Mouse (Mus musculus) layer of hippocampus, adult 9-11 months (tissue): ENCODE data around the gene Gps1.
A peak's percentile ranks its signal among the peaks of the same experiment; 100 is the strongest.
"Not testable (repeated sequence)": the region's sequence is repeated elsewhere in the genome, so short reads cannot be mapped to it uniquely, and the experiment has no call there.

Experiments used
- DNase-seq: peaks from one replicate; pipeline ENCODE4 v3.0.0; 2022

The Gps1 gene

DNA sequence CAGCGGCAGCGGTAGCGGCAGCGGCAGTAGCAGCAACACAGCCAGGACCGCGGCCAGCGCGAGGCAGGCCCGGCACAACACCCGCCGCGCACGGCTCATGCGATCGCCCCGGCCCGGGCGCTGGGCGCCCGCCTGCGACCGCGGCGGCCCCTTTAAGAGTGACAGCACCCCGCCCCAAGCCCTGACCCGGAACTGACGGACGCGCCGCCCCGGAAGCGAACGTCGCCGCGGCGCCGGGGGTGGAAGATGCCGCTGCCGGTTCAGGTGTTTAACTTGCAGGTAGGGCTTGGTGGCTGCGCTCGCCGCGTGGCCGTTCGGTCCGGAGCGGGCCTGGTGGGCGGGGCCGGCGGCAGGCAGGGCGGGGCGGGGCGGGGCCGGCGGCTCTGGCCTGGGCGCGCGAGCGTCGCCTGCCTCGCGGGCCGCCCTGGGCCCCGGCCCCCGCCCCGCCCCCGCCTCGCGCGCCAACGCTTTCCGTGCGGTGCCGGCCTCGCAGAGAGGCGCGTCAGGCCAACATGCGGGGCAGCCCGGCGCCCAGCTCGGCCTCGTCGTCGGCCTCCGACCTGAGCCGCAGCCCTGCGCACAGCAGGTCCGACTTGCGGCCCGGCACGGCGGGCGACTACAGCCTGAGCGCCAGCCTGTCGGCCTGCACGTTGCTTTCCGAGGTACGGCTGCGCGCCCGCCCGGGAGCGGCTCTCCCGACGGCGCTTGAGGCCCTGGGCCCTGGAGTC, at the start of gene Gps1, which contains the start of gene Rfng:
Gps1 (plus strand) TSS at position 209 of the 728 bp plus-strand sequence.
Rfng (minus strand) TSS at position 144 of the 728 bp plus-strand sequence.
- DNase-seq = peak; percentile 72

DNA sequence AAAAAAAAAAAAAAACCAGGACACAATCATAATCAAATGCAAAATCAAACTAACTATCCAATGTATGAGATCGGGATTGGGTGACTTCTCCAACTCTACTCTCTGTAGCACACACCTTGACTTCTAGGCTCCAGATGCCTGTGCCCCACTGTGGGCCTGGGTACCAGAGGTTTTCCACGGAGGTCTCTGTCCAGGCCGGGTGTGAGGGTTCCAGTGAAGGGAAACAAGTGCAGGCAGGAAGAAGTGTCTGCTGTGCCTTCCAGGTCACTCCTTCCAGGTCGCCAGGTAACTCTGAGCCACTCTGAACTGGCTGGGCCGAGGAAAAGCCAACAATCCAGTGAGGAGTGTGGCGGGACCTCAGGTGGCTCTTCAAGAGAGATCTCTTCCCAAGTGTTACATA, 47.6 kb upstream of the Gps1 start:
- no peak for DNase-seq

DNA sequence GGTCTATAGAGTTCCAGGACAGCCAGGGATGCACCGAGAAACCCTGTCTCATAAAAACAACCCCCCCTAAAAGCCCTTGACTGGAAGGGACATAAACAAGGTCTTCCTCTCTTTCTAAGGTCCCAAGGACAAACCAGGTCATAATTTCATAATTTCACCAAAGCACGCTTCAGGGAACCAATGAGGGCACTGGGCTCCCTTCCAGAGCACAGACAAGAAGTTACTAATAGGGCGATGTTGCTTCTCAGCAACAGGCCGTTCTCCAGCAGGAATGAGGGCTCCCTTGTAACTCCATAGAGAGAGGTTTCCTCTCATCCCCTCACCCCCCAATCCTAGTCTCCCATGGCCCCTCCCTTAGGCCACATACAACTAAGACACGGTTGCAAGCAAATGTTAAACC, 43.1 kb upstream of the Gps1 start:
- no peak for DNase-seq

DNA sequence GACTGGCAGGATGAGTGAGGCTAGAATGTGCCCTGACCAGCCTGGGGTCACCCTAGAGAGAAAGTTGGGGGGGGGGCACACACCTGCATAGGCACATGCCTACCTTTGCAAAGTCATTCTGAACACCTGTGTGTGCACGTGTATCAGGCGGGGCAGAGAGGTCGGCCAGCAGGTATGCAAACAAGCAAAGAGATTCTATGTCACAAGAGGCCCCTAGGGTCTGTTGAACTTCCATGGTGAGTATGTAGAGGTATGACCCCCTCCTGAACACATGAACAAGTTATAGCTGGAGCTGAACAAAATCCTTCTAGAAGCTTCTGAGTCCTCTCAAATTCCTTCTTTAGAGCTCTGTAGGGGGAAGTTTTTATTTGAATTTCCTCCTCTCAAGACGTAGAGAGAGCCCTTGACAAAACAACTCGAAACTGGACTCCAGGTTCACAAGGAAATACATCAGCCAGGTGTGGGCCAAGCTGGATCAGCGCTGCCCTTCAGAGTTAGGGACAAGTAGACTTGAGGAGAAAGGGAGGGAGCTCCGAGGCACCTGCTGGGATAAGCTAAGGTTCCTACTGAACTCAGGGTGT, 39.9 kb upstream of the Gps1 start:
- DNase-seq = no peak

DNA sequence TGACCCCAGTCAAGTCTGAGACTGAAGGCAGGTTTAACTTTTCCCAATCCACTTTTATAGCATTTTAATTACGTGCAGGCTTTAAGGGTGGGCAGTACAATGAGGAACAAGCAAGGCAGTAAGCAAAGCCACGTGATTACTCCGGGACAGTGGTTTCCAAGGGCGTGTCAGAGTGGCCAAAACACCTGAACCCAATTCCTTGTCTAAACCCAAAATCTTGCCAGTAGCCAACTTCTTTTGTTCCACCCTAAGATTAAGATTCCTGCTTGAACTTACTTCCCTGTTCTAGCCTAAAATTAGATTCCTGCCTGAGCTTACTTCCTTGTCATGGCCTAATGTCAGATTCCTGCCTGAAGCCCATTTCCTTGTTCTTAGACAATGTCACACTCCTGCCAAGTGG, 36.1 kb upstream of the Gps1 start:
- DNase-seq = no peak

DNA sequence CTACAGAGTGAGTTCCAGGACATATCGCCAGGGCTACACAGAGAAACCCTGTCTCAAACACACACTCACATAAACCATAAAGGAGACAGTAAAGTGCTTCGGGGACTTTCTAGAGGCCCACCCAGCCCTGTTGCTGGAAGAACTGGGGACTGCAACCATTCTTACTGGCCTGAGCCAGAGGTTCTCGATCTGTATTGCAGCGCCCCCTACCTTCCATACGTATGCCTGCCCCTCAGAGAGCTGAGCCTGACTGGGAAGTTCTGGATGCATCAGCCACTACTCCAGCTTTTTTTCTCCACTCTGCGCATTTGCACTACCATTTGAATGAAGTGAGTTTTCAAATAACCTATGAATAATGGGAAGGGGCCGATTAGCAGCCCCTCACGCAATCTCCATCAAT, 34.6 kb upstream of the Gps1 start:
- no peak for DNase-seq

DNA sequence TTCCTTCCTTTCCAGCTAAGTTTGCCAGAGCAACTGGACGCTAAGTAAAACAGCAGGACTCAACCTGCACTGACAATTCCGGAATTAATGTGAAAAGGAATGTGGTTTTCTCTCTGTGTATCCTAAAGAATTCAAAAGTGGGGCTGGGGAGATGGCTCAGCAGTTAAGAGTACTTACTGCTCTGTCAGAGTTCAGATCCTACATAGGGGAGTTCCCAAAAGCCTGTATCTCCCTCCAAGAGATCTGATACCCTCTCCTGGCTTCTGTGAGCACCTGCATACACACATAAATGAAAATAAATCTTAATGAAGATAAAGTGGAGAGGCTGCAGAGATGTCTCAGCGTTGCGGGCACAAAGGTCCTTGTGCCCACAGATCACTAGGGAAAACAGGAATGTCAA, 32.5 kb upstream of the Gps1 start:
- no peak for DNase-seq

DNA sequence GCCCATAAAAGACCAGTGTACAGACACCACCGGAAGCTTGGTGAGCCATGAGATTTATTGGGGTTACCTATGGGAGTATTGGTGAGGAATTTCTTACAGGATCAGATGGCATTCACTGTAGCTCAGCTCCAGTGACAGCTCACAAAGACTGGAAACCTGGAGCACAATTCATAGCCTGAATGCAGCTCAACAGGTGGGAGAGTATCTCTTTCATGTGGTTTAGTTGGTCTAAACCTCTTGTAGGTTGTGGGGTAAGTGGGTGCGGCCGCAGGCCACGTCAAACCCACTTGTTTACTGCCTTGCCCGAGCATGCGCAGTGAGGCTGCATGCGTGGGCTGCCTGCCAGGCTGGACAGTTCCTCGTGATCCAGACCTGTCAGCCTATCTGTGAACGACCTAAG, 23.8 kb upstream of the Gps1 start:
- DNase-seq = no peak

DNA sequence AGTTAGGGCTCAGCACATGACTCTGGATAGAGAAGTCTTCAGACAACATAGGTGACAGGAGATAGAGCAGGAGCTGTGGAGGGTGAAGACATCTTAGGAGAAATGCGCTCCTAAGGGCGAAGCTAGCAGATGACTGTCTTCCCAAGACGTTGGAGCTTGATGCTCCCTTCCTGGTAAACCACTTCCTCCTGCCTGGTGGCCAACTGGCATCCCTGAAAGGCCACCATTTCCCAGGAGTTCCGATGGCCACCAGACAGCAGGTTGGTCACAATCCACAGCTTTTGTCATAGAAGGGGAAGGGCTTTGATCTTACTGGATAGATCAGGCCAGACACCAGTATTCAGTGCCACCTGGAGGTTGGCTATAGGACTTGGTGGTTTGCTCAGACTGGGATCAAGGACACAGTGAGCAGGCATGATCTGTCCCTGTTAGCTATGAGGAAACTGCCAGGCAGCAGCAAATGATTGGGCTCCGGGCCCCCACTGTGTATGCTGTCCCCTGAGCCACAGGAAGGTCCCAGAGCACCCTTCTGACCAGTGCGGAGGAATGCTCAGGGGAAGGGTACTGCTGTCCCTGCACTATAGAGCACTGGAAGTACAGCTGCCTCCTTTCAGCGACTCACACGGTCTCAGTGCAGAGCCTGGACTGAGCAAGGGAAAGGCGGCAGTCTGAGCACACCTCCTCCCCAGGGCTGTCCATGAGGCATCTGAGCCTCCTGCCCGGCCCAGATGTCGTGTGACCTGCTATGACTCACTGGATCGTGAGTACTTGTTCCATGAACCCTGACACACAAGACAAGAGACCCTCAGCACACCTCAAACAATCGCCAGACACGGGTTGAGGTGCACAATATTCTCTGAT, 22.0 kb upstream of the Gps1 start:
- no peak for DNase-seq

DNA sequence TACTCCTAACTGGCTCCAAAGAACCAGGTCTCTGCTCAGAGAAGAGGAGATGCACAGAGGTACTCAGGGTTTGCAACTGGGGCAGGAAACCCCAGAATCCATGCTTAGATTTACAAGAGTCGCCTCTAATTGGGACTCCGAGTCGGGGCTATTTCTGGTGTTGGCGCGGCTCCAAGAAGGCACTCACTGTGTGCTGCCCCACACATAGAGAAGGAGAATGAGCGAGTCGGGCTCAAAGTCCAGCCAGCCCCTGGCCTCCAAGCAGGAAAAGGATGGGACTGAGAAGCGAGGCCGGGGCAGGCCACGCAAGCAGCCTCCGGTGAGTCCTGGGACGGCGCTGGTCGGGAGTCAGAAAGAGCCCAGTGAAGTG, 21.4 kb upstream of the Gps1 start, which contains the start of gene Hmga1b:
Hmga1b (plus strand) TSS at position 123 of the 370 bp plus-strand sequence.
- DNase-seq = not testable (repeated sequence)

DNA sequence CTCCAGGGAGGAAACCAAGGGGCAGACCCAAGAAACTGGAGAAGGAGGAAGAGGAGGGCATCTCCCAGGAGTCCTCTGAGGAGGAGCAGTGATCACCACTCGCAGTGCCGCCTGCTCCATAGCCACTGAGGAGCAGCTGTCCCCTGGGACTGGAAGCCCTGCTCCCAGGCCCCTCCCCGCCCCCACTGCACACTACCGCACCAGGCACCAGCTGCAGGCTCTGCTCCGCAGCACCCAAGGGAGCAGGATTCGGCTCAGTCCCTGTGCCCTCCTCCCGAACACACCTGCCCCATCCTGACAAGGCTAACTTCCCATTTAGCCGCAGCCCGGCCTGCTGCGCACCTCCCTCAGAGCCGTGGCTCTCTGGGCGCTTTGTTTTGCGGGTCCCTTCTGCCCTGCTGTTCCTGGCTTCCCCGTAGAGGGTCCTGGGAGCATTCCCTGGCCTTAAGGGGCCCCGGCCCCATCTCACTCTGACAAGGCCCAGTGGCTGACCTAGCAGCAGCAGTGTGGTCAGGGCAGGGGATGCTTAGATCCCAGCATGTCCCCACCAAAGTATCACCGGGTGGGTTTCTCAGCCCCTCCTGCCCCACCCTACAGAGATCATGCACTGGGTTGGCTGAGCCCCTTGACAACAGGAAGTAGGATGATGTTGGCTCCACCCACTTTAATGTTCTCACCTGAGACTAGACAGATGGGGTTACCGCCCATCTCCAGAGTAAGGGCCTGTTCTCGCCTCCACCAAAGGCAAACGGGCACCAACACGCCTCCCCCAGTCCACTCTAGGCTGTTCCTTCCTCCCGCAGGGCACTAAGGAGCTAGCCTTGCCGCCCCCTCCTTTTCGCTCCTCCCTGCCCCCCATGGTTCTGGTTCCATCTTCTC, 20.7 kb upstream of the Gps1 start:
- not testable (repeated sequence) for DNase-seq

DNA sequence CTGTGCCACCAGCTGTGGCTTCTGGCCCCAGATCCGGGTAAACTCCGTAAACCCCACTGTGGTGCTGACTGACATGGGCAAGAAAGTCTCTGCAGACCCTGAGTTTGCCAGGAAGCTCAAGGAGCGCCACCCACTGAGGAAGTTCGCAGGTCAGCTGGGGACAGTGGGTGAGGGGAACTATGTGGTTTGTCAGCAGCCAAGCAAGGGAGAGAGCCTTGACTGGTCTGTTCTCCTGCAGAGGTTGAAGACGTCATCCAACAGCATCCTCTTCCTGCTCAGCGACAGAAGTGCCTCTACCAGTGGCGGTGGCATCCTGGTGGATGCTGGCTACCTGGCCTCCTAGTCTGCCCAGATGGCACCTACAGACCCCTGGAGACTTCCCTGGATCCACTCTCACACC, 17.0 kb upstream of the Gps1 start:
- DNase-seq = not testable (repeated sequence)

DNA sequence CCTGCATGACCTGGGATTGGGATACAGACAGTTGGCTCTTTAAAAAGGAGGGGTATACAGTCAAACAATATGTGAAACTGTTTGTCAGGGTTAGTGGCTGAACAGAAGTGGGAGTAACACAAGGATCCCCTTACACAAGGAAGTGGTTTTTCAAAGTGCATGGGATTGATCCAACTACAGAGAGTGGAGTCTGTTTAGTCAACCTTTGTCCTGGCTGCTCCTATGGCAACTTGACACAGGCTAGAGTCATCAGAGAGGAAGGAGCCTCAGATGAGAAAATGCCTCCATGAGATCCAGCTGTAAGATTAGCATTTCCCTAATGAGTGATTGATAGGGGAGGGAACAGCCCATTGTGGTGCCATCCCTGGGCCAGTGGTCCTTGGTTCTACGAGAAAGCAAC, 15.9 kb upstream of the Gps1 start:
- no peak for DNase-seq

DNA sequence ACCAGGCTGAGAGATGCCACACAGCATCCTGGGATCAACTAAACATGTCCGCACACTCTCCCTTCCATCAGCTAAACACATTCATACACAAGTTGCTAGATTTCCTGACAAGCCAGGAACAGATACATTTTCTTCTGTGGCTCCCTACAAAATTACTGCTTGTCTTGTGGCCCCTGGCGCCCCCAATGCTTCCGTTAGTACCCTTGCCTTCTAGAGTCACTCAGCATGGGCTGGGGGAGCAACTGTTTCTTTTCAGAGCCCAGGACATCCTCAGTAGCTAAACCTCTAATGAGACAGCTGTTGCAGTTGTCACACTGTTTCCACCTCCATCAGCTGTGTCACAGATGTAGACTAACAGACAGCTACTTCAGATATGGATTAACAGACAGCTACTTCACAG, 11.3 kb upstream of the Gps1 start:
- no peak for DNase-seq

DNA sequence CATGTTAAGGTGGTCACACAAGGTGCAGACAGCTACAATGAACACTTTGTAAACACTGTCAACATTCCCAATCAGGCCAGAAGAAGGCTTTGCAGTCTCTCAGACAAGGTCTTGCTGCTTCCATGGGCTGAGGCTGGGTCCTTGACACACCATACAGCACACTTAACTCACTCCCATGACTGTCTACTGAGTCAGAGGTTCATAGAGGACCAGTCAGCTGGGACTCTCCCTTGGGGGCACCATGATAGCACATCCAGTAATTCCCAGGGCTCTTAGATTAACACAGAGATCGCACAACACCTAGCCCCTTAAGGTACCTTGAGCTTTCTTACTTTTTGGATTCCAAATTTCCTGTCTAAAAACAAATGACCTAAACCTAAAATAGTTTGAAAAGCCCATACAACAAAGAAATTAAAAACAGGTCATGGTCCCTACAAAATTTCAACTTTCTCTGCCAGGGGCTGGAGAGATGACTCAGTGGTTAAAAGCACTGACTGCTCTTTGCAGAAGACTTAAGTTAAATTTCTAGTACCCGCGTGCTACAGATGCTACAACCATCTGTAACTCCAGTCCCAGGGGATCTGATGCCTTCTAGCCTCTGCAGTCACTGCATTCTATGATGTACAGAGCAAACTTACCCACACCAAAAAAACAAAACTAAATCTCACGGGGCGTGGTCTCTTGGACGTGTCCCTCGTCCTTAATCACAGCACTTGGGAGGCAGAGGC, 10.4 kb upstream of the Gps1 start:
- DNase-seq = no peak

DNA sequence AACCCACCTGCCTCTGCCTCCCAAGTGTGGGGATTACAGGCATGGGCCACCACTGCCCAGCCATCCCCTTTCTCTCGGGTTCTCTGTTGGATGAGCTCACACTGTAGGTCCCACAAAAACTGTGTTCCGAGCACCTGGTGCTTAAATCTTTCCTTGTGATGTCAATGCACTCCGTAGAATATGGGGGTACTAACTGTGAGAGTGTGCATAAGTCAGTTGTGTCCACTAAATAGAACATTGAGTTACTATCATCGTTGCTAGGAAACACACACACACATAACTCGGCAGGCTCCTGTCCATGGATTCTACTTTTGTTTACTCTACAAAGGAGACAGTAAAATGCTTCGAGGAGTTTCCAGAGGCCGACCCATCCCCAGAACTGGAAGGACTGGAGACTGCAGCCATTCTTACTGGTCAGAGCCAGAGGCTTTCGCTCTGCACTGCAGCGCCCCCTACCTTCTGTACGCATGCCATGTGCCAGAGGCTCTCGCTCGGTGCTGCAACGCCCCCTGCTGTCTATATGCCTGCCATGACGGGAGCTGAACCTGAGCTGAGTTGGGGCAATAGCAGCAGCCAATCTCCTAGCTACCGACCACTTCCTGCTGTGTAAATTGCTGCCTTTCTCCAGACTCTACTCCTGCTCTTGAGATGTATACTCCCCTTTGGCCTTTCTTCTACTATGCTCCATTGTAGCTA, 8.2 kb upstream of the Gps1 start:
- peak; percentile 84 for DNase-seq

DNA sequence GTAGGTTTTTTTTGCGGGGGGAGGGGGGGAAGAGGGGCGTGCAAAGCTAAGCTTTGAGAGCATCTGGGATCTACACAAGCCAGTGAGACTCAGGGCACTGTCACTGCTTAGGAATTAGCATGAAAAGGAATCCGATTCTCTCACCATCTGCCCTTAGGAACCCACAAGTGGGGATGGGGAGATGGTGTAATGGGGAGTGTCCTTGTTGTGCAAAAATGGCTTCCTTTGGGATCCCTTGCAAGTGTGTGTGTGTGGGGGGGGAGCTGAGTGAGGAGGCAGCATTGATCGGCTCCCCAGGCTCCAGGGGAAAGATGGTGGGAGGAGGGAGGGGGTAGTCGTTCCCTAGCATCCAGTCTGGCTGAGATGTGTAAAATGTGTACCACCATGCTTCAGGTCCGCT, 6.9 kb upstream of the Gps1 start:
- DNase-seq = no peak

DNA sequence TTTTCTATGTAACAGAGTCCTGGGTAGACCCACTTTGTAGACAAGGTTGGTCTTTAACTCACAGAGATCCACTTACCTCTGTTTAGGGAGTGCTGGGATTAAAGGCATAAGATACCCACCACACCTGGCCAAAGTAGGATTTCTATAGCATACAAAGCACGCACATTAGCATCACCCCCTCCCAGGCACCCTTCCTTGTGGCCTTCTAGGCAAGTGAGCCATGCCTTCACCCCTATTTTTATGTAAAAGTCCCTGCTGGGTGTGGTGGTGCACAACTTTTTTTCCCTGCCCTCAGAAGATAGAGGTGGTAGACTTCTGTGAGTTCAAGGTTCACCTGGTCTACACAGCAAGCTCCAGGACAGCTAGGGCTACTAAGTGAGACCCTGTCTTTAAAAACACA, 4.2 kb upstream of the Gps1 start:
- DNase-seq = no peak

DNA sequence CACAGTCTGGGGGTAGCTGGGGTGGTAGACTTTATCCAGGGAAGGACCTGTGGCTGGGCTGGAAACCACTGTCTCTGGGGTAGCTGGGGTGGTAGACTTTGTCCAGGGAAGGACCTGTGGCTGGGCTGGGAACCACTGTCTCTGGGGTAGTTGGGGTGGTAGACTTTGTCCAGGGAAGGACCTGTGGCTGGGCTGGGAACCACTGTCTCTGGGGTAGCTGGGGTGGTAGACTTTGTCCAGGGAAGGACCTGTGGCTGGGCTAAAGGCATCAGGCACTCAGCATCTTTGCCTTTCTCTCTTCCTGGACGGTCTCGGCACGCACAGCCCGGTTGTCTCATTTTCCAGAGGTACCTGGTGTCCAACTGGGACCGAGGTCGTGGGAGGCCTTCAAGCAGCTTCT, 2.7 kb upstream of the Gps1 start:
- not testable (repeated sequence) for DNase-seq

DNA sequence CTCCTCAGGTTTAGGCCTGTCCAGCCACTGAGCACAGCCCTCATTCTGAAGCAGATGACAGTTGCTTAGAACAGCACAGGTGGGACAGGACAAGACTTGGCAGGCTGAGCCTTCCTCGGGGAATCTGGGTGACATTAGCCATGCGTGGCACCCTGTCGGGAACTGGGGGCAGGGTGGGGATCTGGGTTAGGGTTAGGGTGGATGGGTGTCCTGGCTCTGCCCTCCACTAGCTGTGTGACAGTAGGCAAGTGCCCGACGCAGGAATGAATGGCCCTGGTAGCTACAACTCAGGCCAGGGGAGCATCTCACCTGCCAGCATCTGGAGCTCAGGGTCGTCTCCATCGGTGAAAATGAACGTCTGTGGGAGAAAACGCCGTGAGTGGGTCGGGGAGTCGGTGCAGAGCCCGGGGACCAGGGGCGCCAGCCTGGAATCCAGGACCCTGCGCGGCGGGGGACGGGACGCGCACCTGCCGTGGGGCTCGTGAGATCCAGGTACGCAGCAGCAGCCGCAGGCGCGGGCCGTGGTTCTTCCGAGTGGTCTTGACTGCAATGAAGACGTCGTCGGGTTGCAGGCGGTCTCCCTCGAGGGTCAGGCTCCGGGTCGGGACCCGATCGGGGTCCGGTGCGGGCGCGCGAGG, 527 bp upstream of the Gps1 start:
- DNase-seq = no peak

DNA sequence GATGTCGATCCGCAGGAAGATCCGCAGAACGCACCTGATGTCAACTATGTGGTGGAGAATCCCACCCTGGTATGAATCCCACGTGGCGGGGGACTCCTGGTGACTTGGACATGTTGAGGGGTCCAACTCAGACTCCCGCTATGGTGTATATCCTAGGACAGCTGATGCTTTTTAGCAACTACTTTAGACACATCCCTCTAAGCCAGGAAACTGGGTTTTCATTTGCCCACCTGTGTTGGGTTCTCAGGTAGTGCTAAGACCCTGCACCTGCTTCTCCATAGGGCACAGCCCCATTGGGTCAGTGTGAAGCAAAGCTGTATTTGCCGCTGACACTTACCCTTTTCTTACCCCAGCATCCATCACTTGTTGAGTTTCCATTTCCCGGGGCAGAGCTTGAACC, 1.1 kb downstream of the Gps1 start:
- DNase-seq = no peak
